Mouse (Mus musculus) CD8-positive naive resting alpha-beta T cell, adult 57 days (primary cell): Measurements from ENCODE around the gene Olfr1101. TPM values are rescaled to one million over a fixed set of nuclear protein-coding genes. Genes with fewer than 3 reads are reported as not detected.

Source experiments
- total RNA-seq: library from RNA; stranded (reverse); gene quantifications from one replicate; pipeline ENCODE4 v1.2.4, GENCODE M21; 2023

Olfr1101 gene
- total RNA-seq = not detected

DNA sequence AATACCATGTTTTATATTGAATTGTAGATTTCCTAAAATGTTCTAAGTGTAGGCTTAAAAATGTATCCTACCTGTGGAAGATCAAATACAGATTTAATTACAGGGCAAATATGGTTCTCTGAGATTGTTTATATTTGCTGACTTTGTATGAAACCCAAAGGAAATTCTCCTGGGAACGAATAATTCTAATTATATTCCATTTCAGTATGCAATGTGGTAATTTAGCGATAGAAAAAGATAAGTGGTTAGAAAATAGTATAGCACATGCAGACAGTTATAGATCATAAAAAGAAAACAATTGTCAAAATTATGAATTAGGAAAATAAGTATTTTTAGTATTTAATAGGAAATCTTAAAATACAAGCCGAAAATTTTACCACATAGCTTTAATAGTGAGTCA lies at the start of gene Olfr1101:
Gene Olfr1101 (minus strand): TSS at position 101 of the 400 bp plus-strand sequence.

DNA sequence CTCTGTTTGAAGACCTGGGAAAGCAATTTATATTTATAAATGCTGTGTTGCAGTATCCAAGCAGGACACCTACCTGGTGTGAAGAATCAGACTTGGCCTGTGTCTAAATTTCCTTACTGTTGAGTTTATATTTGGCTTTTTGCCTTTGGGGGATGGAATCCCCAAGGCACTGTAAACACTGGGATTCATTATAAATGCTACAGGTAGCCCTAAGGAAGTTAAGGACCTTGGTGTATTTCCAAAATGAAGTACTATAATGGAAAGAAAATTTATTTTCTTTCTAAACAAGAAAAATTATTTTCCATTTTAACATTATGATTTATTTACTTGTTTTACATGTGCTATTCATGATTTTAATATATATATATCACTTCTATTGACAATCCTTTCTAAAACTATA lies 45.4 kb upstream of the Olfr1101 start, which contains the start of gene Olfr1105:
Gene Olfr1105 (minus strand): TSS at position 101 of the 400 bp plus-strand sequence.

DNA sequence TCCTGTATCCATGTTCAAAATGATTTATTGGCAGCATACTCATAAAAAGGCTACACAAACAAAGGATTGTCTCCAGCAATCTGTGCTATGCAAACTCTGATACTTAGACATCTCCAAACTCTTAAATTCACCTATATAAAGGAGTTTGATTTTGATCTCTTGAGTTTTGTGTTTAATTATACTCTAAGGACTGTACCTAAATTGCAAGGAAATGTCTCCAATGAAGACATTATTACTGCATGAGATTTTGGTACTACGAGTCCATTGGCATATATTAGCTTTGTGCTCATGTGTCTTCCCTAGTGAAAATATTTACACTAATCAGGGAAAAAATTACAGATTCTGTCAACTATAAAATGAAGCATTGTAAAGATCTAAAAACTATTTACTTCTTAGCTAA lies 36.0 kb upstream of the Olfr1101 start, which contains the start of gene Olfr1104:
Gene Olfr1104 (minus strand): TSS at position 101 of the 400 bp plus-strand sequence.

DNA sequence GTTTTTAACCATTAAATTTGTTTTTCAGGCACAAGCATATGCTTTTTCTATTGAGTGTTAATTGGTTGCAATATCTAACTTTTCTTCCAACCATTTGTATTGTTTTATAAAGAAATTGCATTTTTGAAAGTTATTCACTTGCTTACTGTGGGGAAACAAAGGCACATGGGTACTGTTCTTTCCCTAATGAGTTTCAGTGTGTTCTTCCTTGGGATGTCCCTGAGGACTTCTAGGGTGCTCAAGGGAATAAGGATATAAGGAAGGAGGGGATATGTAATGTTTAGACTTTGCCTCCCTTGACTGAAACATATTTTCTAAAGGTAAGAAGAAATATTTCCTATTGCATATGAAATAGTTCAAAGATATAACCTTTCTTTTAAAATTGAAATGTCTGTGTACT lies 7.1 kb upstream of the Olfr1101 start, which contains the start of gene Olfr1102:
Gene Olfr1102 (plus strand): TSS at position 301 of the 400 bp plus-strand sequence.

DNA sequence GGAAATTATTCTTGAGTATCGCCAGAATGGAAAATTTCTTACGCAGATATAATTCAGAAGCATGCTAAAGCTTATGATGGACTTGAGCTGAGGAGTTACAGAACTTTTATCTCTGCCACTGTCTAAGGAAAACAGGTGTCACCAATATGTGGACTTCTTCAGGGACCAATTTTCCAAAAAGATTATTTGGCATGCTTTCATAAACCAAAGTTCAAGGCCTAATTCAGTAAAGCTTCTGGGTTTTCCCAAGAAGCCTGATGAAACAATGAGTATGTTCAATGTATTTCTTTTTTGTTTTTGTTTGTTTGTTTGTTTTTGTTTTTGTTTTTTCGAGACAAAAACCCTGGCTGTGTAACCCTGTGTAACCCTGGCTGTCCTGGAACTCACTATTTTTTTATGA lies 11.2 kb downstream of the Olfr1101 start, which contains the start of gene Olfr1100:
Gene Olfr1100 (minus strand): TSS at position 101 of the 400 bp plus-strand sequence.

DNA sequence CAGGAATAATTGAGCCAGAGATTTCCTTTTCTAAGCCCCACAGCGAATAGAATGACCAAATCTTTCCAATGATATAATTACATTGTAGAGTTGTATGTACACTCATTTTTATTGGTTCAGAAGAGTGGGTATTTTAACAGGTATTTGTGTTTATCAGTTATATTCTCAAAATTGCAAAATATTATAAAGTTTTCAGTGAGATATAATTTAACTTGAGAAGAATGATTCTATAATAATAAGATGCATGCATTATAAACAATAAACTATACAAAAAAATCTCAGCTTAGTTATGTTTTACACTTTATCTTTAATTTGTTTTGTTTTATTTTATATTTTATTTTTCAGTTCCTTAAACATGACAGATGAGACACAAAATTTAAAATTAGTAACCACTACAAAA lies 30.4 kb downstream of the Olfr1101 start, which contains the start of gene Olfr1099:
Gene Olfr1099 (minus strand): TSS at position 101 of the 400 bp plus-strand sequence.

Other genes with a start within 250 kb of the Olfr1101 start
- gene Olfr1090, start 232.2 kb downstream of the Olfr1101 start, total RNA-seq = not detected
- not detected for gene Olfr1093, start 208.7 kb downstream of the Olfr1101 start, total RNA-seq
- not detected for gene Olfr141, start 181.2 kb downstream of the Olfr1101 start, total RNA-seq
- gene Olfr1094, start 166.6 kb downstream of the Olfr1101 start, total RNA-seq = not detected
- not detected for gene Olfr1095, start 139.5 kb downstream of the Olfr1101 start, total RNA-seq
- not detected for gene Gm13723, start 116.4 kb downstream of the Olfr1101 start, total RNA-seq
- not detected for gene Olfr1097, start 99.0 kb downstream of the Olfr1101 start, total RNA-seq
- gene Olfr1098, start 66.7 kb downstream of the Olfr1101 start, total RNA-seq = not detected
- not detected for gene Olfr1099, start 30.5 kb downstream of the Olfr1101 start, total RNA-seq
- not detected for gene Olfr1100, start 11.3 kb downstream of the Olfr1101 start, total RNA-seq
- not detected for gene Olfr1102, start 7.2 kb upstream of the Olfr1101 start, total RNA-seq
- not detected for gene Olfr1104, start 35.9 kb upstream of the Olfr1101 start, total RNA-seq
- gene Olfr1105, start 45.3 kb upstream of the Olfr1101 start, total RNA-seq = not detected
- gene Olfr1106, start 61.1 kb upstream of the Olfr1101 start, total RNA-seq = not detected
- not detected for gene Olfr1107, start 84.6 kb upstream of the Olfr1101 start, total RNA-seq
- gene Olfr1109, start 104.8 kb upstream of the Olfr1101 start, total RNA-seq = not detected
- gene Olfr259, start 123.3 kb upstream of the Olfr1101 start, total RNA-seq = not detected
- not detected for gene Olfr1110, start 149.1 kb upstream of the Olfr1101 start, total RNA-seq
- gene Olfr1111, start 161.4 kb upstream of the Olfr1101 start, total RNA-seq = not detected
- not detected for gene Olfr1112, start 196.6 kb upstream of the Olfr1101 start, total RNA-seq
- not detected for gene Olfr1113, start 217.7 kb upstream of the Olfr1101 start, total RNA-seq